Mouse (Mus musculus): ENCODE data around the gene Yrdc. TPM values are rescaled to one million over a fixed set of nuclear protein-coding genes. Genes with fewer than 3 reads are reported as not detected.

The Yrdc gene
- polyA plus RNA-seq, 1 experiment from 2014 or later: 24.4 TPM

DNA sequence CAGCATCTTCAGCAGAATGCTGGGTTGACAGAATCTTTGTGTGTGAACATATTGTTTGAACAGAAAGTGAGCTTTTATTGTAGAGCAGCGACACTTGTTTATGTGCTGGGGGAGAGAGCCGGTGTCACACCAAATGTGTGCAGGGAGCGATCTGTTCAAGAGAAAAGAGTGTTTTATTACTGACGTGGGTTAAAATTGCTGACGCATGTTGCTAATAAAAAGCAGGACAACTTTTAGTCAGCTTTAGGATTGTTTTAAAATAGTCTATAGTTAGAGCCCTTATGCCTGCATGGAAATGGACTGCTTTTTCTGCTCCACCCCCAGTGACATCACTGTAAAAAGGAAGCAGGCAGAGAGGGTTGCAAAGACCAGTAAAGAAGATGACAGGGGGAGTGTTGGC, 40.4 kb downstream of the Yrdc start:
- WGBS: 74% methylated on average over 5 of the region's 5 CpGs
- no peak overlapping the region for H3K9ac ChIP-seq
- H3K27me3 ChIP-seq (replicated peaks): peaks cover 95% of the 10 kb centered on the region
- no peak overlapping the region for H3K4me2 ChIP-seq
- no peak for ATAC-seq (ENCODE audit: insufficient number of reproducible peaks, low FRiP score)
- H3K36me3 ChIP-seq: no peaks in the 10 kb centered on the region
- H3K4me3 ChIP-seq: no peak overlapping the region
- H3K27ac ChIP-seq (ENCODE audit: poor library complexity, severe bottlenecking): no peak overlapping the region
- peaks cover 8% of the 10 kb centered on the region for H3K4me1 ChIP-seq (replicated peaks)
- no peaks in the 10 kb centered on the region for H3K9me3 ChIP-seq (replicated peaks)

DNA sequence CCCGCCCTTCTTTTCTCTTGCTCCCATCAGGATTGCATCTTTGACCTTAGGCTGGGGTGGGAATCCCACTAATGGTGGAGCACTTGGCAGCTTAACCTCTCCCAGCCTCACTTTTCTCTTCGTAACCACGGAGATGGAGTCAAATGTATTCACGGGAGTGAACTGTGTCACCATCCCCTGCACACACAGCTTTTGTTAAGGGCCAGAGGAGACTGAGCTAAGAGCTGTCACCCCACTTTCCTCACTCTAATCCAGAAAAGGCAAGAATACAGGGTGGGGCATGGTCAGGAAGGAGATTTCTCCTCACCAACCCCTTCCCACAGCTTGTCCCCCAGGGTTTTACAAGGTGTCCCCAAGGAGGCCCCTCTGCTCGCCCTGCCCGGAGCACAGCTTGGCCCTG, 43.3 kb downstream of the Yrdc start:
- ATAC-seq (ENCODE audit: insufficient number of reproducible peaks, low FRiP score): no peak
- Histone ChIP-seq H3K4me2 (no peak overlapping the region), H3K4me1 (replicated peaks) (peaks cover 8% of the 10 kb centered on the region), H3K9me3 (replicated peaks) (no peaks in the 10 kb centered on the region), H3K36me3 (no peaks in the 10 kb centered on the region), H3K27ac (ENCODE audit: poor library complexity, severe bottlenecking) (no peak overlapping the region), H3K9ac (no peak overlapping the region), H3K27me3 (replicated peaks) (peaks cover 92% of the 10 kb centered on the region), H3K4me3 (no peak overlapping the region)
- WGBS: 36% methylated on average over 6 of the region's 6 CpGs

DNA sequence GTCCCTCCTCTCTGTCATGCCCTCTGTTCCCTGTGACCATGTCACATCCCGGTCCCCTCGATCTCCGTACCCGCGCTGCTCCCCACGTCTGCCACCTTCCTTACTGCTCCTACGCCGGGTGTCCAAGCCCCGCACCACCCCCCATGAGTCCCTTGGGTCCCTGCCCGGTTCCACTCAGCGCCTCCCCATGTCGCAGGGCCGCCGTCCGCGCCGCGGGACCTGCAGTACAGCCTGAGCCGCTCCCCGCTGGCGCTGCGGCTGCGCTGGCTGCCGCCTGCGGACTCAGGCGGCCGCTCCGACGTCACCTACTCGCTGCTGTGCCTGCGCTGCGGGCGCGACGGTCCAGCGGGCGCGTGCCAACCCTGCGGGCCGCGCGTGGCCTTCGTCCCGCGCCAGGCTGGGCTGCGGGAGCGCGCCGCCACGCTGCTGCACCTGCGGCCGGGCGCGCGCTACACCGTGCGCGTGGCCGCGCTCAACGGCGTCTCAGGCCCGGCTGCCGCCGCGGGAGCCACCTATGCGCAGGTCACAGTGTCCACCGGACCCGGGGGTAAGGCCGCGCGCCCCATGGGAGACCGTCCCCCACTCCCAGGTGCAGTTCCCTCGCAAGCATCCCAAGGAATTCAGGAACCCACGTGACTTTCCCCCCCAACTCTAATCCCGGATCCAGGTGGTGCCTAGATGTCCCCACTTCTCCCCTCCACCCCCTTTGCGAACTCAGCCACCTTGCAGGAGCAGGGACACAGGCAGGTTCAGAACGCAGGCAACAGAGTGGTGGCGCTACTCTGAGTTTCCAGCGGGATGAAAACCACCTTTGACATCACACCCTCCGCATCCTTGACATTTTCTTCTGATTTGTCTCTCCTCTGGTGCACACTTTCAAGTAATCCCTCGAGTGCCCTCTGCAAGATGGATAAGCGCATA, 44.3 kb downstream of the Yrdc start:
- WGBS: 3% methylated on average over 83 of the region's 83 CpGs

DNA sequence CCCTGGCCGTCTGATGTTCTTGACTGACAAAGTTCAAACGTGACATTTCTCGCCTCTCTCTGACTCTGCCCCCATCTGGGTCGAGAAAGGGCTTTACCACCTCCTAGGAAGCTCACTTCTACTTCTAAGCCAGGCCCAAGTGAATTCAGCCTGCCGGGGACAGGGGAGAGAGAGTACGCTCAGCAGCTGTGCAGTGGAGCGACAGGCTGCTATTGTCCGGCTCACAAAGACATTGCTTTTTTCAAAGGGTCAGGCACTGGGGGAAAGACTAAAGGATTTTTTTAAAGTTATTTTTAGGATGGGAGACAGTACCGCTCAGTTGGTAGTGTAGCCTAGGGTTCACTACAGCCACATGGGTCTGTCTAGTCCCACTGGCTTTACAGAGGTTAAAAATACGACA, 47.9 kb downstream of the Yrdc start:
- ATAC-seq (ENCODE audit: insufficient number of reproducible peaks, low FRiP score): no peak
- Histone ChIP-seq H3K27me3 (replicated peaks) (peaks cover 82% of the 10 kb centered on the region), H3K4me3 (no peak overlapping the region), H3K9ac (no peak overlapping the region), H3K27ac (ENCODE audit: poor library complexity, severe bottlenecking) (no peak overlapping the region), H3K4me1 (replicated peaks) (peaks cover 8% of the 10 kb centered on the region), H3K4me2 (no peak overlapping the region), H3K9me3 (replicated peaks) (no peaks in the 10 kb centered on the region), H3K36me3 (no peaks in the 10 kb centered on the region)
- 56% methylated on average over 10 of the region's 10 CpGs for WGBS

More for the DNA sequence above, 44.3 kb downstream of the Yrdc start:
- Histone ChIP-seq H3K4me1 (replicated peaks) (peaks cover 8% of the 10 kb centered on the region), H3K9ac (0 out of 2 replicates have a peak overlapping the region, but pooled peaks have one; percentile 32), H3K27ac (ENCODE audit: poor library complexity, severe bottlenecking) (no peak overlapping the region), H3K27me3 (replicated peaks) (peaks cover 90% of the 10 kb centered on the region), H3K4me3 (peak overlapping the region; percentile 59), H3K36me3 (no peaks in the 10 kb centered on the region), H3K4me2 (peak overlapping the region; percentile 93), H3K9me3 (replicated peaks) (no peaks in the 10 kb centered on the region)
- ATAC-seq (ENCODE audit: insufficient number of reproducible peaks, low FRiP score): no peak; the same call in 1 of the 2 replicates

DNA sequence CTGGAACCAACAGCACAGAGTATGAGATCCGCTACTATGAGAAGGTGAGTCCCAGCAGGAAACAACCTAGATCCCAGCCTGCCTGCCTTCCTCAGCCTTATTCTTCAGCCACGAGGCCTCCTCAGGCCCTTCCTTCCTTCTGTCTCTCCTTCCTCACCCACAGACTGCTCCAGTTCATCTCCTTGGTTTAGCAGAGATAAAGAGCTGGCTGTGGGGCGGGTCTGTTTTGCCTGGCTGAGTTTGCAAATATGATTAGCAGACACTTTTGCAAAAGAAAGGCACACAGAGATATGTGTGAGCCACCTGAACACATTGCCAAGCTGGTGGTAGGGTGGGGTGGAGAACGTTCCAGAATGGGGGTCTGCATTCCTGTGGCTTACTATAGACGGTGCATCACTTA, 49.4 kb downstream of the Yrdc start:
- Histone ChIP-seq H3K9me3 (replicated peaks) (no peaks in the 10 kb centered on the region), H3K36me3 (no peaks in the 10 kb centered on the region), H3K4me1 (replicated peaks) (peaks cover 2% of the 10 kb centered on the region), H3K9ac (no peak overlapping the region), H3K4me3 (no peak overlapping the region), H3K27ac (ENCODE audit: poor library complexity, severe bottlenecking) (no peak overlapping the region), H3K27me3 (replicated peaks) (peaks cover 78% of the 10 kb centered on the region), H3K4me2 (no peak overlapping the region)
- 44% methylated on average over 5 of the region's 5 CpGs for whole genome bisulfite sequencing
- no peak for ATAC-seq (ENCODE audit: insufficient number of reproducible peaks, low FRiP score)

Other genes starting within 250 kb of the Yrdc start
- not detected in 2 replicates for gene 3100002H09Rik, start 239.9 kb upstream of the Yrdc start, polyA plus RNA-seq (2016; fragmentation: Nextera tagmentation; extraction: Ambion mirVana)
- gene Pou3f1, start 193.9 kb upstream of the Yrdc start, polyA plus RNA-seq (2016; fragmentation: Nextera tagmentation; extraction: Ambion mirVana): 0.23 and 0.36 TPM in 2 replicates
- gene Utp11, start 157.1 kb upstream of the Yrdc start, polyA plus RNA-seq (2016; fragmentation: Nextera tagmentation; extraction: Ambion mirVana): 58.4 and 61.5 TPM in 2 replicates
- 6.2 TPM in 2 replicates for gene Fhl3, start 150.0 kb upstream of the Yrdc start, polyA plus RNA-seq (2016; fragmentation: Nextera tagmentation; extraction: Ambion mirVana)
- gene Sf3a3, start 135.9 kb upstream of the Yrdc start, polyA plus RNA-seq (2016; fragmentation: Nextera tagmentation; extraction: Ambion mirVana): 100.0 and 100 TPM in 2 replicates
- gene Inpp5b, start 108.8 kb upstream of the Yrdc start, polyA plus RNA-seq (2016; fragmentation: Nextera tagmentation; extraction: Ambion mirVana): 17.3 and 20.2 TPM in 2 replicates
- gene Mtf1, start 48.6 kb upstream of the Yrdc start, polyA plus RNA-seq (2016; fragmentation: Nextera tagmentation; extraction: Ambion mirVana): 9.8 and 11.6 TPM in 2 replicates
- 51.6 and 54.2 TPM in 2 replicates for gene 1110065P20Rik, start 517 bp downstream of the Yrdc start, polyA plus RNA-seq (2016; fragmentation: Nextera tagmentation; extraction: Ambion mirVana)
- gene Maneal, start 11.5 kb downstream of the Yrdc start, polyA plus RNA-seq (2016; fragmentation: Nextera tagmentation; extraction: Ambion mirVana): 0.06 and 0.14 TPM in 2 replicates
- gene Epha10, start 30.2 kb downstream of the Yrdc start, polyA plus RNA-seq (2016; fragmentation: Nextera tagmentation; extraction: Ambion mirVana): not detected in 2 replicates
- 9.9 and 10.4 TPM in 2 replicates for gene 9930104L06Rik, start 86.4 kb downstream of the Yrdc start, polyA plus RNA-seq (2016; fragmentation: Nextera tagmentation; extraction: Ambion mirVana)
- gene Cdca8, start 88.6 kb downstream of the Yrdc start, polyA plus RNA-seq (2016; fragmentation: Nextera tagmentation; extraction: Ambion mirVana): 134 and 138 TPM in 2 replicates
- 7.0 and 7.4 TPM in 2 replicates for gene Rspo1, start 135.8 kb downstream of the Yrdc start, polyA plus RNA-seq (2016; fragmentation: Nextera tagmentation; extraction: Ambion mirVana)
- 66.0 and 67.3 TPM in 2 replicates for gene Gnl2, start 165.9 kb downstream of the Yrdc start, polyA plus RNA-seq (2016; fragmentation: Nextera tagmentation; extraction: Ambion mirVana)
- gene Dnali1, start 215.0 kb downstream of the Yrdc start, polyA plus RNA-seq (2016; fragmentation: Nextera tagmentation; extraction: Ambion mirVana): 0.17 and 0.18 TPM in 2 replicates
- 20.6 and 22.6 TPM in 2 replicates for gene Snip1, start 216.0 kb downstream of the Yrdc start, polyA plus RNA-seq (2016; fragmentation: Nextera tagmentation; extraction: Ambion mirVana)
- gene Meaf6, start 234.5 kb downstream of the Yrdc start, polyA plus RNA-seq (2016; fragmentation: Nextera tagmentation; extraction: Ambion mirVana): 48.7 and 53.3 TPM in 2 replicates